Mouse (Mus musculus): ENCODE results near the gene Rorb.

Rorb gene

DNA sequence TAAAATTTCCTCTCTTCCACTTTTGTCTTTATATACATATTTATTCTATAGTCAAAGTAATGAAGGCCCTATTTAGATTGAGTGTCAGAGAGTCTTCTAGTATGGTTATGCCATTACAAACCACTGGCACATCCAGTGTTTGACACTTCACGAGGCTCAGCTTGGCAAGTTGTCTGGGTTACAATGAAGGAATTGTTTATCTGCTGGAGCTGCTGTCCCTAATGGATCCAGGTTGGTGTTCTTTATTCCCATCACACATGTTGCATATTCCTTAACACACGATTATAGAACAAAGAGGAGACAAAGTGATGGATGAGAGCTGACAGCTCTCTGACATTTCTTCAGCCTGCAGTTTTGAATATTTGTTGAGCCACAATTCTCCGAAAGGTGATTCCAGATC is 77.0 kb downstream of the Rorb start:
- in situ Hi-C loops (cut with MboI, MseI): no loop called here

DNA sequence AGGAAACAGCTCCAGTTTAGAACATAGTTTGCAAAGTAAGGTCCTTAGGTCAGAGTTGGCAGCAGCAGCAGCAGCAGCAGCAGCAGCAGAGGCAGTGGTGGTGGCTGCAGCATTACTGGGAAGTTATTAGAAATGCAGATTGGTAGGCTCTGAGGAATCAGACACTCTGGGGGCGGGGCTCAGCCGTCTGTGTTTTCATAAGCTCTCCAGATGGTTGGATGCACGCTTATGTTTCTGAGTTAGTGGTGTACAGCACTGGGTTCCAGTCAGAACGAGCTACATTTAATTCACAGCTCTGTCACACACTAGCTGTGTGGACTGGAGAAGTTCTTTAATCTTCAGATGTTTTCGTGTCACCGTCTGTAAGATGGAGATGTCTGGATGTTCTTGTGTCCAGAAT is 105.9 kb downstream of the Rorb start:
- in situ Hi-C loops (cut with MboI, MseI): no loop called here

DNA sequence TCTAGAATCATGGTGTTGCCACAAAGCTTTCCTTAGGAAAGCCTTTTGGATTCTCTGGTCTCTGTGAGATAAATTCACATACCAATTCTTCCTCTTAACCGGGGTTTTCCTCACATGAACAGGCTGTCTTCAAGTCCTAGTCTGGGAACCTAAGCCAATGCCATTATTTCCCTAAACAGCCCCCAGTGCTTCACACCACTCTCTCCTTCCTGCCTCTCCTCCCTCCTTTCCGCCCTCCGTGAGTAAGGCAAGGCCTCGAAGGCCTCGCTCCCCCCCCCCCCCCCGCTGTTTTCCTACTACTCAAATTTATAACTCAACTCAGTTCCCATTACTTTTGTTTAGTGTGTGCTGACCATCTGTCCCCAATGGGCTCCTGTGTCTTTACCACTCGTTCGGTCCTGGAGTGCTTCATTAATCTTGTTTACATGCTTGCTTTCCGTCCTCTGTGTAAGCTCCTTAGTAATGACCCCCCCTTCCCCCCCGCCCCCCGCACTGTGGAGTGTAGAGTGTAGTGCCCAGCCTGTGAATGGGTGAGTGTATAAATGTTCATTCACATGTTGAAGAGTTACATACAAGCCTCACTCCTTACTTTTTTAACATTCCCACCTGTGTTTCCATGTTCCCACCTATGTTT is 106.9 kb downstream of the Rorb start:
- in situ Hi-C loops (cut with MboI, MseI): no loop called here

DNA sequence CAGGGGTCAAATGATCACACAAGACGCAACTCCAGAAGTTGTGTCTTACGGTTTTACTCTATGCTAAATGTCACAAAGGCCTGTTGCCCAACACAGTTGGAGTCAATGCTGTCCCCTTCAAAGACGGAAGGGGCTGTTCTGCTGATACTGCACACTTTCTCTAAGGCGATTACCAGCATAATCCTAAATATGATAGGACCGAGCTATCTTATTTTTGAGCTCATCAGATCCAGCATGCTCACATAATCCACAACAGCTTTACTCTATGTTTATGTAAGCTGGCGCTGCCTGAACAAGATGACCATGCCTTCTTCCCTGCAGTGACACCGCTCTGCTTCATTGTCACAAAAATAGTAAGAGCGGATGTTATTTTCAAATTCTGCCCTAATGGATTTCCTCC is 112.0 kb downstream of the Rorb start:
- in situ Hi-C loops (cut with MboI, MseI): no loop called here

DNA sequence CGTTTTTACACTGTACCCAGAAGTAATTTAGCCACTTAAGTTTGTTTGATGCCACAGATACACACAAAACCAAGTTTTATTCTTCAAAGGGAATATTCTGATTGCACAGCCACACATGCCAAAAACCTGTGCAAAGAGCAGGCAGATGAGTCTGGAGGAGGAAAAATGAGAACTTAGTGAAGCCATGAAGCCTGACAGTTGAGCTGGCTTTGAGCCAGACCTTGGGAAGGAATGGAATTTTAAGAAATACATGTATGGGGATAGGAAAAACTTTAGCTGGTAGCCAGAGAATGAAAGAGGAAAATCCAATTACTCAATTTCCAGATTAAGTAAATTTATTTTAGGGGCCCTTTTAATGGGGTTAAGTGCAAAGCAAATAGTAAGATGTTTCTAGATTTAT is 113.3 kb downstream of the Rorb start:
- in situ Hi-C loops (cut with MboI, MseI): no loop called here

DNA sequence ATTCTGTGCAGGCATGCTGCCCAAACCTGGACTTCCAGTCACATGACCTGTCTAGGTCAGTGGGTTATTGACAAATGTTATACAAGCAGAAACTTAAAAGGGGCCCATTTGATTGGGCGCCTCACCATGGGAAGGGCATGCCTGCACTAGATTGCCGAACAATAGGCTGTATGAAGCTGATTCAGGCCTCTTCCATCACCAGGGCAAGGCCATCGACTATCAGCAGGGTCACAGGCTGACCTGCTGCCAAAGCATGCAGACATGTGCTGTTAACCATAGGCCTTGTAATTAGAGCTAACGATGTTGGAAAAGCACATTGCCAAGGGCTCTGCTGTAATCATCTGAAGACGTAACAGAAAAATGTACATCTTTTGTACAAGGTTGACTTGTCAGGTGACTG is 131.0 kb downstream of the Rorb start:
- in situ Hi-C loops (cut with MboI, MseI): no loop called here

DNA sequence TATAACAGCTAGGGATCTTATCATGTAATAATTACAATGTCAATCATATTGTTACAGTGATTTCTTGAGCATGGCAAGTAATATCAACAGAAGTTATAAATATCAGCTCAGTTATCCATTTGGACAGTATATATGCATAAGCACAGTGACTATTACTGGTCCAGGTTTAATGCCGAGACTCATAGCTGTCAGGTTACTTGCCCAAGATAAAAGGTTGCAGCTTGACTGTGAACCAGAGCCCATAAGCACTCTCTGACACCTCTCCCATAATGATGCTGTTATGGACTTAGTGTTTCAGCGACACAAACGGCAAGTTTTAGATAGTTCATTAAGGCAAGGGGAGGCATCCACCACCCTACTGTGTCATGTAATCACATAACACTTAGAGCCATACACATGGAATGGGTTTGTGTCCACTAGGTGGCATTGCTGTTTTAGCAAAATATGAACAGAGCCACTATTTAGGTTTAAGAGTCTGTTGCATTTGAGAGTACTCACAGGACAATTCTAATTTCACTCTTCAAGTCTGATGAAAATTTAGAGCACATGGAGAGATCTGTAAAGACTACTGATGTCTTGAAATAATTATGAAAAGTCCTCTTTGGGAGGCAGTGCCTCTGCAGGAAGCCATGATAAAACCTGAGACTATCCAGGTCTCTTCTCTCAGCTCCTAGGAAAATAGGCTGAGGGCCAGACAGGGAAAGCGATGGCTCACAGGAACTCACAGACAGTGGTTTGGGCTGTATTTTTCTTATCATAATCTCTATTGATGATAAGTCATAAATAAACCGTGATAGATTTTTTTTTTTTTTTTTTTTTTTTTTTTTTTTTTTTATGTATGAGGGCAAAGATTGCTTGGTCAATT is 136.0 kb downstream of the Rorb start:
- in situ Hi-C loops (cut with MboI, MseI): no loop called here

DNA sequence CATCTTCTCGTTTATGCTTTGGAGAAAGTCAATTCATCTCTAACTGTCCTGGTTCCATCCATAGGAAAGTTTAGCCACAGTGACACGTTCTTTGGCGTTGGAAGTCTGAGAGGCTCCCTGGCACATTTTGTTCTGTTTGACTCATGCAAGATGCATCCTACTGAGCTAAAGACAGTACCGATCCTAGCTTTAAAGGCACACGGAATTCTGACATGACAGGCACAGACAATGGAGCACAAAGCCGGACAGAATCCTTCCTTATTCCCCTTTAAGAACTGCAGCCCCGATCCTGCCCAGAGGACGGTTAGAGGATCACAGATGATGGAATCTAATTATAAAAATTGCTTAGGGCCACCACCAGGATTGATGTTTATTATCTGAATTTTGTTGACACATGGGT is 141.6 kb downstream of the Rorb start:
- in situ Hi-C loops (cut with MboI, MseI): no loop called here

DNA sequence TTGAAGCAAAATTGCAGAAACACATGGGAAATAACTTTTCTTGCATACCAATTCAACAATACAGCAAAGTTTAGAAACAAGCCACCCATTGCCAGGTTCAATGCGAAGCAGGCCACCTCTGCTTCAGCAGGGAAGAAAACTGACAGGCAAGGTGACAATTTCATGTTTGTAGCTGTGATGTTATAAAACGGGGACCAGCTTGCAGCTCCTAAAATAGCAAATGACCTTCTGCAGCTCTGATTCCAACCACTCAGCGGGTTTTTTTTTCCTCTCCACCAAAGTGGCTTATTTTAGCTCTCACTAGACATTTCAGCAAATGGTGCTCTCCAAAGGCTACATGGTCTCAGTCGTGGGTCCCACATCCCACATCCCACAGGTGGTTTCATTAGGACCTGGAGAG is 143.7 kb downstream of the Rorb start:
- in situ Hi-C loops (cut with MboI, MseI): no loop called here

DNA sequence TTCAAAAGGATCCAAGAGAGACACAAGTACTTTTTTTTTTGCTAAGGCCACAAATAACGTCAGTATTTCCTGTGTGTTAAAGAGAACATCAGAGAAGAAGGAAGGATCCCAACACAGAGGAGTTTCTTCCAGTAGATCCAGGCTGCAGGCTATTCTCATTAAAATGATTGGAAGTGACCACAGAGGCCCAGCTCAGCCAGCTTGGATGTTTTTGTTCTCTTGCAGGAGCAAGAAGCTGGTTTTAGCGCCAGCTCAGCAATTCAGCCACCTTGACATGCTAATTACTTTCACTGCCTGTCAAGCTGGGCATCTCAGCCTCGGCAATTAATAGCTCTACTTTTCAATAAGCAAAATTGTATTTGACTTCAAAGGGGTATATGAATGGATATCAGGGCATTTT is 151.1 kb downstream of the Rorb start:
- in situ Hi-C loops (cut with MboI, MseI): no loop called here

DNA sequence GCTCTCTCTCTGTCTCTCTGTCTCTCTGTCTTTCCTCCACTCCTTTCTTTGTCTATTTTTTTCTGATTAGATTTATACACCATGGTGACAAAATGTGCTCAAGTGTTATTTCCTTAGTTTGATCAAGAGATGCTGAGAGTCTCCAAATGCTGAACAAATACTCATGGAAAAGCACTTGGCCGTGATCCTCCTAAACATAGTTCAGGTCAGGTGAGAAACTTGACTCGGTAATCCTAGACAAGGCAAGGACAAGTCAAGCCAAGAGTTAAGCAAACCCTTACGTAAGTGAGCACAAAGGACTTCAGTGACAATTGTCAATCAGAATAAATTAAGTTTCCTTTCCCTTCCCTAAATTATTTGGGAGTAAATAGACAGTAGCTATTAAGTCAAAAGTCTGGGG is 158.2 kb downstream of the Rorb start:
- in situ Hi-C loops (cut with MboI, MseI): no loop called here

DNA sequence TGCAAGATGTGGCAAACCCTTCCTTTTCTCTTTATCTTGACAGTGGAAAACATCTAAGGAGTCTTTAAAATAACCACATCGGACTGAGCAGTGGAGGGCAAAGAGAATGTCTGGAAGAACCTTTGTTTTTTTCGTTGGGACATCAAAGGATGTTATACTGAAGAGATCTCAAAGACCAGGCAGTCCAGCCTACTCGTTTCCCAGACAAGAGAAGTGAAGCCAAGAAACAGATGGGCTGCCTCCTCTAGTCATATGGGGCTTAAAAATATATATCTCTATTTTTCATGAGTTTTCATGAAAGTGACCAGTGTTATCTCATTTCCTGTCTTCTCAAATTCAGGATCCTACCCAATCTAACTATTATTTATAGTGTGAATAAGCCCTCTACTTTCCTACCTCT is 163.8 kb downstream of the Rorb start:
- in situ Hi-C loops (cut with MboI, MseI): no loop called here

DNA sequence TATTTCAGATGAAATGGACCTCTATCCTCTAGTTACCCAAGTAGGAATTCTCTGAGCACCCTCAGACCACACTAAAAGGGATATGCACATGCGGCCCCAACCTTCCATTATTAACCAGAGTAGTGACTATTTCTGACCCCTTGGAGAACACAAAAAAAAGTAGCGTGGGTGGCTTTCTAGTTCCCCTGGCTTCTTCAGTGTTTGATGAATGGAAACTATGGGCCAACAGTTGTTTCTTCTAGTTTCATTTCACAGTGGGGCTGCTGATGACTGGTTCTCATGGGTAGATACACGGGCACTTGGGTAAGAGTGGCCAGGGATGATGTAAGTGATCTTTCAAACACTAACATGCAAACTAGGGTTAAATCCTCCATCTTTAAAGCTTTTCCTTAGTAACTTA is 165.7 kb downstream of the Rorb start:
- in situ Hi-C loops (cut with MboI, MseI): no loop called here

DNA sequence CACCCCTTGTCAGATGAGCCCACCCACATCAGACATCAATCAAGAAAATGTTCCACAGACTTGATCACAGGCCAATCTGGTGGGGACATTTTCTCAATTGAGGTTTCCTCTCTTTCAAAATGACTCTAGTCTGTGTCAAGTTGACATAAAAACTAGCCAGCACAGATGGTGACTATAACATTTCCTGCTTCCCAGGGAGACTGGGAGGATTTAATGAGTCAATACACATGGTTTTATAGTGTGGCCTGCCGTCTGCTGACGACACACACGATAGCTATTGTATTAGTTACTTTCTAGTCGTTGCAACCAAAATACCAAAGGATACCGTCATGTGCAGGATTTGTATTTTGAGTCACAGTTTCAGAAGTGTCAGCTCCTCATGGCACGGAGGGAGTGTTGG is 169.6 kb downstream of the Rorb start:
- in situ Hi-C loops (cut with MboI, MseI): no loop called here

DNA sequence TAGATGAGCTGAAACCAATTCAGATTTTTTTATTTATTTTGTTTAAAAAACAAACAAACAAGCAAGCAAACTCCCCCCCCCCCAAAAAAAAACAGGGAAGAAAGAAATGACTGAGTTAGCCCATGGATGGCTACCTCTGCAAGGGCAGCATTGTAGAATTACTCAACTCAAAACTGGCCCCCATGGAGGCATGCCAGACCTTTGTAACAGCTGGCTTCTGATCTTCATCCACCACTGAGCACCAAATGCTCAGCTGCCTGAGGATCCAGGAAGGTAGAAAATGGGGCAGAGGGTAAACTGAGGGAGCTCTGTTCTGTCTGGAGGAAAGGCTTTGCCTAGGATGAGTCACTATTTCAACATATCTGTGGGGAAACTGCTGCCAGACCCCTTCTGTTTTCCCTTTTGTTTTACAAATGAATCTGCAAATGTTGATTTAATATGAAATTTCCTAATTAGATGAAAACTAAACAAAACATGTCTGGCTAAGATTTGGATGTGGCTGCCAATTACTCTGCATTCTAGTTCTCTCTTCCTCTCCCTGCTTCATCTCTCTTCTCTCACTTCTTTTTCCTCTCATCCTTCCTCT is 199.1 kb downstream of the Rorb start:
- in situ Hi-C loops (cut with MboI, MseI): no loop called here

DNA sequence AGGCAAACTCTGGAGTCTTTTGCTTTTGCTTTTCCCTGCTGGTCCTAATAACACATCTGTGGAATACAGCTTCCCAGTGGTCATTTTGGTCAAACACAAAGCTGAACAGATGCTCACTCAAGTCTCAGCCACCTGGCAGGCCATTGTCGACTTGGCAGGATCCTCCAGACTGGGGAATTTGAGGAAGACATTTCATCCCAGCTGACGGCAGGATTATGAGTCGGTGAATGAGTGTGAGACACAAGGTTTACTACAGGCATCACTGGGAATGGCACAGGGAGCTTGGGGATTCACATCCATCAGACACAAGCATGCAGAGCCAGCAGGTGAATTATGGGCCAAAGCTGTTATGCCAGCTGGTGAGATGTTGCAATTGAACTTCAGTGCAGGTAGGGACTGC is 201.4 kb downstream of the Rorb start:
- in situ Hi-C loops (cut with MboI, MseI): no loop called here

DNA sequence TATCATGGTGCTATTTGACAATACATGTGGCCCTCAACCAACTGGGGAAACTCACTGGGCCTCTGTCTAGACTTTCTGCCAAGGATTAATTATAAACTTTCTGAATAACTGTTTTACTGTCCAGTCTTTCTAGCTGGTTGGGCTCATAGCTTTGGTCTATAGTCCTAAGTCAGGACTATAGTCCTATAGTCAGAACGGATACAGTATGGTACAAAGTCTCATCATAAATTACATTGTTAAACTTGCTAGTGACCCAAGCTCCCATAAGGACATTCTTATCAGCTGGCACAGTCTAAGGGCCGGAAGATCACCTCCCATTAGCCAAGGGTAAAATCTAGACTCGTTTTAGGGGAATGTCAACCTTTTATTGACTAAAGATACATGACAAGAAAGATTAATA is 205.5 kb downstream of the Rorb start:
- in situ Hi-C loops (cut with MboI, MseI): no loop called here

DNA sequence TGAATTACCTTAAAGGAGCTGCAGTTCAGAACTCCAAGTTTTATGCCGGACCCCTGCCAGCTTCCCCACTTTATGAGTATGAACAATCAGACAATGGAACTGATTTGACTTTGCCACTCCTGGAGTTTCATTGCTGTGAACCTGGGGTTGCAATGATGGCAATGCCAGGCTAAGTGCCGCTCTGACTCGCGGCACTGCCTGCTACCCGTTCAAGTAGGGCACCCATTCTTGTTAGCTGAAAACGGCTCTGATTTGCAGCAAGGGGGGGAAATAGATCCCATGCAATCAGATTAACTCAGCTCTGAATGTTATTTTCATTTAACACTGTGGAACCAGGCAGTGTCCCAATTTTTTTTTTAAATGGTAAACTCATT is 208.3 kb downstream of the Rorb start:
- in situ Hi-C loops (cut with MboI, MseI): no loop called here

DNA sequence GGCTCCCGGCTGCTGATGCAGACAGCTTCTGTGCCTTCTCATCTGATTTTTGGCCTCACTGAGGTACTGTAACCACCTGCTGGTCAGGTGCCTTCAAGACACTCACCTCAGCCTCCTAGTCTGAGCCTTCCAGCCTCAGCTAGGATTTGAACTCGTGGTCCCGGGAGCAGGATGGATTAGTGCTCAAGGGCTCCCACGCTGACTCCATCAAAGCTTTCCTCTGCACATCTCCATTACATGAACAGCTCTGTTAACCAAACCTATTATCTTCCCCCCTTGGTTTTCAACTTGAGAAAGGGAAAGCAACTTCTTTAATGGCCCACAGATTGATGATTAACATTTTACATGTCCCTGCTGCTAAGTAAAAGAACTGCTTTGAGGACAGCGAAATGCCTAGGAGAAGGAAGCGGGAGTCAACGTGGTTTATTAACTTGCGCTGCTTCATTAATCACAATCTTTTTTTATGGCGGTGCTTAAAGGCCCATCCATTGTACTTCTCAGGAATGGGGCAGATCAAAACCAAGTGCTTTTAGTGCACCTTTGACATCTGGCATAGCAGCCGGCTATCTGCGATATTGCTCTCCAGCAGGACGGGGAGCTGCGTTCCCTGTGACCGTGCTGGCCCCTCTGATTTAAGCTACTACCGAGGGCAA is 208.8 kb downstream of the Rorb start:
- in situ Hi-C loops (cut with MboI, MseI): no loop called here

DNA sequence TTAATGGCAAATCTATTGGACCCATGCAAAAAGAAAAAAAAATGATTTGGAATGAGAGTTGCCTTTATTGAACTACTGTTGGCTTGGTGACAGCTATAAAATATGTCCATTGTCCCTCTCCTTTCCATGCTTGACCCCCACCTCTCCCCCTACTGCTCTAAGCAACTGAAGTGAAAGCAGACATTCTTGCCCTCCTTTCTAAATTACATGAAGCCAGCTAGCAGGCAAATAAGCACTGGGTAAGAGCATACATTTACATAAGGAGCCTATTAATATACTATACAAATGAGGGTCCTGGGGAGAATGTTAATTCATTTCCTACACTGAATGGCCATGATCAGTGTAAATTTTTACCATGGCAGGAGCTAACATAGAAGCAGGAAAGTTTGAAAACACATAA is 212.8 kb downstream of the Rorb start:
- in situ Hi-C loops (cut with MboI, MseI): no loop called here

DNA sequence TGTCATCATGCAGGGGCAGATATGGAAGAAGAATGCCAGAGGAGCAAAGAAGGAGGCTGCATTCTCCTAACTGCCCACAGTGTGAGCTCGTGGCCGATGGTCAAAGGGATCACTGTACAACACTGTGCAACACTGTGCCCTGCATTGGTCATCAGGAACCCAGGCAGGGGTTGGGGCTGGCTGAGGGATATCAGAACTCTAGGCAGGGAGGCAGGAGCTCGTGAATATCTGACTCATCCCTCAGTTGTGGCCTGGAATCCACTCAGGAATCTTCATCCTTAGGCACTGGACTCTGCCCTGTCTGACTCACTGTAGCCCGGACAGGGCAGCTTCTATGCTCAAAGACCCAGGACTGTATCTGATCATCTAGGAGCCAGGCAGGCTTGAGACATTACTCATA is 220.8 kb downstream of the Rorb start:
- in situ Hi-C loops (cut with MboI, MseI): no loop called here

DNA sequence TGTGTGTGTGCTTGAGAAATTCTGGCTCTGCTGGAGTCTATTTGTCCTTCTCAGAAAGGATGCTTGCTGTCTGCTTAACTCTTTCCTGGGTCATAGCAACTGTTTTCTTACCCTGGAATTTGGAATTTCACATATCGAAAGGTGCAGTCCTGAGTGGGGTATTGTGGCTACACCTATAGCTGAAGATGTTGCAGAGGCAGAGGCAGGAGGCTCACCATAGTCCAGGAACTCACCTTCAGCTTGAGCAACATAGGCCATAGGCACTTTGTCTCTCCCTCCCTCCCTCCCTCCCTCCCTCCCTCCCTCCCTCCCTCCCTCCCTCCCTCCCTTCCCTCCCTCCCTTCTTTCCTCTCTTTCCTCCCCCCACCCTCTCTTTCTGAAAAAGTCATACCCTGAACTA is 221.4 kb downstream of the Rorb start:
- in situ Hi-C loops (cut with MboI, MseI): no loop called here

All from T-helper 1 cell (primary cell).